Mouse (Mus musculus) brain, embryonic 14.5 days (tissue): ENCODE measurements around the gene Rab15.

Source experiments
- CTCF ChIP-seq: fragments of 200-500 bp; IDR thresholded peaks from 2 replicates; pipeline ENCODE4 v1.5.1; 2012; ENCODE audit warnings: inconsistent platforms, mild to moderate bottlenecking, moderate library complexity, borderline replicate concordance; ENCODE audit not compliant: insufficient read depth, insufficient read length; ENCODE audit errors: extremely low read depth
- POLR2A ChIP-seq: fragments of 200-500 bp; IDR thresholded peaks from 2 replicates; pipeline ENCODE4 v1.6.1; 2012; ENCODE audit warnings: mild to moderate bottlenecking, inconsistent platforms, borderline replicate concordance; ENCODE audit not compliant: poor library complexity, insufficient read depth, insufficient read length, severe bottlenecking; ENCODE audit errors: extremely low read depth

DNA sequence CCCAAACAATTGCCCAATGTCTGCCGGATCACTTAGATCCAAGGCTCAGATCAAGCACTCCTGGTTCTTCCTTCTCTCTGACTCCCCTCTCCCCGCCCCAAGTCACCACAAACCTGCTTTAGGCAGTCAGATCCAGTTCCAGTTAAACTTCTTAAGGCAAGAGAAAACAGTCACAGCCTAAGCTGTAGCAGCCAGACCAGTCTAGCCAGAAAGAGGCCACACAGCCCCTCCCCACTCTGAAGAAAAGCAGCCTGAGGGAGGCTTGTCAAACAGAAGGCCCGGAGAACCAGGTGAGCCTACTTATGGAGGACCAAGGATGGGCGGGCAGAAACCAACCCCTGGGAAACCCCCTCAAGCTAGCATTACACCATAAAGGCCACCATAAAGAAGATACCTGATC lies 4.6 kb downstream of the Rab15 start:
- TF ChIP-seq POLR2A = no peak
- TF ChIP-seq CTCF = no peak
